Mouse (Mus musculus) small intestine, adult 2 months (tissue): Measurements from ENCODE around the gene Slc35a1.

Experiments used
- CTCF ChIP-seq: fragments of 200-500 bp; IDR thresholded peaks from 2 replicates; pipeline ENCODE4 v1.5.1; 2012; ENCODE audit warnings: low read depth, mild to moderate bottlenecking, control low read depth, inconsistent platforms, low read length, moderate library complexity, mixed read lengths; ENCODE audit not compliant: insufficient replicate concordance, insufficient read length; ENCODE audit errors: extremely low read depth
- POLR2A ChIP-seq: fragments of 200-500 bp; IDR thresholded peaks from 2 replicates; pipeline ENCODE4 v1.6.1; 2012; ENCODE audit warnings: low read depth, mild to moderate bottlenecking, control low read depth, inconsistent platforms, low read length, moderate library complexity

DNA sequence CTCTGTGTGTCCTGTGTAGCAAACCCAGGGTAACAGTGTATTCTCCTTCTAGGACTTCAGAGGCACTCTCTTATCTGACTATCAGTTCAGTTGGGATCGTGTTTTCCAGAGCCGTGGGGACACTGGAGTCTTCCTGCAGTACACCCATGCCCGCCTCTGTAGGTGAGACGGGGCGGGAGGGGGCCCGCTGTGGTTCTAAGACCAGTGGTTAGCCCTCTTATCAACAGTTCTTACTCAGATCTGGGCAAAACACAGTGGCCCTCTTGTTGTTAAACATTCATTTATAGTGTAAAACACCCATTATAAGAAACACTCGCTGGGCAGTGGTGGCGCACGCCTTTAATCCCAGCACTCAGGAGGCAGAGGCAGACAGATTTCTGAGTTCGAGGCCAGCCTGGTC, 31.1 kb downstream of the Slc35a1 start:
- no peak for TF ChIP-seq CTCF
- TF ChIP-seq POLR2A, result no peak
